Mouse (Mus musculus) liver, embryonic 14.5 days (tissue): ENCODE results near the gene Arsa. TPM values are rescaled to one million over a fixed set of nuclear protein-coding genes. Genes with fewer than 3 reads are reported as not detected.
A peak's percentile ranks its signal among the peaks of the same experiment; 100 is the strongest.

Experiments used
- ATAC-seq: fragments of 200-750 bp; cut with Nextera tagmentation; 2 replicates; pipeline ENCODE4 v1.8.0; 2017; ENCODE audit warnings: moderate number of reproducible peaks, mild to moderate bottlenecking, moderate library complexity; ENCODE audit not compliant: insufficient read depth
- DNase-seq, 3 experiments: peaks; one replicate each; pipeline ENCODE4 v3.0.0-alpha.2; 2012 to 2013; ENCODE audit warnings: low read depth in 3 of 3, low spot score in 3 of 3
- H3K27ac ChIP-seq: fragments of 300-500 bp; sonication (generic); 2 replicates; pipeline ENCODE4 v1.5.1; 2014; ENCODE audit warnings: moderate library complexity, mild to moderate bottlenecking, control low read depth, inconsistent platforms
- H3K27me3 ChIP-seq: fragments of 300-500 bp; sonication (generic); 2 replicates; pipeline ENCODE4 v1.6.1; 2014; ENCODE audit warnings: mild to moderate bottlenecking, low read length, moderate library complexity; ENCODE audit not compliant: control insufficient read depth, insufficient read depth
- H3K36me3 ChIP-seq: fragments of 300-500 bp; sonication (generic); replicated peaks from 2 replicates; pipeline ENCODE4 v1.6.1; 2014; ENCODE audit warnings: low read depth; ENCODE audit not compliant: control insufficient read depth, insufficient read depth
- H3K4me1 ChIP-seq, 2 experiments: fragments of 200-500 bp in 1 of 2; fragments of 300-500 bp in 1 of 2; sonication (generic) in 1 of 2; replicated peaks; 2 replicates each; pipeline ENCODE4 v1.6.1; 2012 to 2014; ENCODE audit warnings: antibody characterized with exemption in 1 of 2, inconsistent platforms in 1 of 2, low read length in 1 of 2; ENCODE audit not compliant: control insufficient read depth in 2 of 2, insufficient read depth in 2 of 2
- H3K4me2 ChIP-seq: fragments of 300-500 bp; sonication (generic); 2 replicates; pipeline ENCODE4 v1.6.1; 2014; ENCODE audit warnings: low read depth, mild to moderate bottlenecking, control low read depth, moderate library complexity
- H3K4me3 ChIP-seq, 2 experiments: fragments of 200-500 bp in 1 of 2; fragments of 300-500 bp in 1 of 2; sonication (generic) in 1 of 2; 2 replicates each; pipeline ENCODE4 v1.5.1; 2012 to 2014; ENCODE audit warnings: low read depth in 2 of 2, low read length in 2 of 2, mild to moderate bottlenecking in 2 of 2, control low read depth in 1 of 2, inconsistent platforms in 1 of 2, moderate library complexity in 1 of 2; ENCODE audit not compliant: insufficient read depth in 1 of 2
- H3K9ac ChIP-seq: fragments of 300-500 bp; sonication (generic); replicated peaks from 2 replicates; pipeline ENCODE4 v1.6.1; 2014; ENCODE audit warnings: mild to moderate bottlenecking, control low read depth, moderate library complexity
- H3K9me3 ChIP-seq: fragments of 300-500 bp; sonication (generic); 2 replicates; pipeline ENCODE4 v1.6.1; 2016; ENCODE audit warnings: low read length, mixed read lengths; ENCODE audit not compliant: control insufficient read depth
- CTCF ChIP-seq: IDR thresholded peaks from 2 replicates; pipeline ENCODE4 v1.5.1; 2016; ENCODE audit warnings: antibody characterized with exemption, low read depth, control low read depth
- EP300 ChIP-seq: IDR thresholded peaks from 2 replicates; pipeline ENCODE4 v1.6.1; 2016; ENCODE audit warnings: antibody characterized with exemption, low read depth
- WGBS: fragments of 180-500 bp; shearing (Covaris S2); extraction: QIAGEN DNeasy Blood & Tissue Kit; methylation state at CpG from one replicate; pipeline ENCODE4 v1.1.7; 2014; ENCODE audit not compliant: insufficient replicate concordance; 5-methylcytosine and 5-hydroxymethylcytosine counted together
- polyA plus RNA-seq, 2 experiments: library from polyadenylated mRNA; depleted of rRNA in 1 of 2; stranded (reverse) in 1 of 2; unstranded in 1 of 2; fragments of >200 nt; fragmentation: Nextera tagmentation in 1 of 2; extraction: Ambion mirVana in 1 of 2; gene quantifications; 2 replicates each; pipeline versions ENCODE4 v1.2.1 to v1.2.3; 2012 to 2014

Gene Arsa
- polyA plus RNA-seq, 2 experiments, result 3.1 to 3.4 TPM

- Histone ChIP-seq H3K4me3 (peak overlapping the region in 1 of 2 experiments; percentile 27; a peak in 2 of 4 replicates), H3K4me2 (peak overlapping the region; percentile 52), H3K9me3 (no peaks in the 10 kb centered on the region), H3K27me3 (peaks cover 4% of the 10 kb centered on the region; the same call in 1 of the 2 replicates), H3K27ac (no peak overlapping the region), H3K9ac (no peak overlapping the region), H3K4me1 (no peaks in the 10 kb centered on the region), H3K36me3 (no peaks in the 10 kb centered on the region)
- WGBS, result 72% methylated on average over 52 of the region's 52 CpGs
- no peak for TF ChIP-seq EP300
- TF ChIP-seq CTCF, result no peak
- ATAC-seq (no peak), DNase-seq (no peak)
Observed at GRCm38 (mm10) chr15:89524001-89524571, 46.9 kb upstream of the Arsa start.

GRCm38 (mm10) chr15:89523283-89523832 is 46.1 kb upstream of the Arsa start:
- no peaks in the 10 kb centered on the region for H3K4me1 ChIP-seq
- peak overlapping the region; percentile 52 for H3K4me2 ChIP-seq
- no peak overlapping the region for H3K9ac ChIP-seq
- TF ChIP-seq EP300 (no peak), CTCF (no peak)
- no peak for DNase-seq
- no peaks in the 10 kb centered on the region for H3K9me3 ChIP-seq
- no peaks in the 10 kb centered on the region for H3K36me3 ChIP-seq
- WGBS, result 58% methylated on average over 47 of the region's 47 CpGs
- H3K27me3 ChIP-seq, result peaks cover 4% of the 10 kb centered on the region; the same call in 1 of the 2 replicates
- H3K4me3 ChIP-seq, result peak overlapping the region in 1 of 2 experiments; percentile 26; a peak in 1 of 4 replicates
- no peak overlapping the region for H3K27ac ChIP-seq
- ATAC-seq, result no peak

GRCm38 (mm10) chr15:89522566-89523282 is 45.5 kb upstream of the Arsa start:
- Histone ChIP-seq H3K9me3 (no peaks in the 10 kb centered on the region), H3K27ac (no peak overlapping the region), H3K4me1 (no peaks in the 10 kb centered on the region), H3K4me2 (no peak overlapping the region), H3K36me3 (no peaks in the 10 kb centered on the region), H3K9ac (no peak overlapping the region), H3K27me3 (peaks cover 4% of the 10 kb centered on the region; the same call in 1 of the 2 replicates), H3K4me3 (no peak overlapping the region)
- no peak for DNase-seq
- 79% methylated on average over 10 of the region's 10 CpGs for WGBS
- no peak for ATAC-seq
- TF ChIP-seq CTCF (no peak), EP300 (no peak)

- no peak overlapping the region for H3K27ac ChIP-seq
- no peak overlapping the region for H3K4me2 ChIP-seq
- DNase-seq, result no peak
- peaks cover 4% of the 10 kb centered on the region; the same call in 1 of the 2 replicates for H3K27me3 ChIP-seq
- no peaks in the 10 kb centered on the region for H3K9me3 ChIP-seq
- no peaks in the 10 kb centered on the region for H3K36me3 ChIP-seq
- no peak overlapping the region for H3K4me3 ChIP-seq
- no peaks in the 10 kb centered on the region for H3K4me1 ChIP-seq
- no peak for ATAC-seq
- TF ChIP-seq CTCF (no peak), EP300 (no peak)
- no peak overlapping the region for H3K9ac ChIP-seq
- 70% methylated on average over 7 of the region's 7 CpGs for WGBS
Observed at GRCm38 (mm10) chr15:89521951-89522350, 44.7 kb upstream of the Arsa start.

- H3K4me2 ChIP-seq, result no peak overlapping the region
- H3K27ac ChIP-seq, result peak overlapping the region; percentile 16
- peak in 1 of 3 experiments; percentile 12 for DNase-seq
- H3K36me3 ChIP-seq, result no peaks in the 10 kb centered on the region
- H3K9ac ChIP-seq, result no peak overlapping the region; the same call in 1 of the 2 replicates
- no peaks in the 10 kb centered on the region for H3K9me3 ChIP-seq
- peaks cover 0 to 7% of the 10 kb centered on the region in 2 experiments; a peak in 2 of 4 replicates for H3K4me1 ChIP-seq
- TF ChIP-seq EP300 (peak; percentile 70), CTCF (no peak)
- WGBS, result 15% methylated on average over 4 of the region's 4 CpGs
- H3K27me3 ChIP-seq, result no peaks in the 10 kb centered on the region
- no peak overlapping the region for H3K4me3 ChIP-seq
- peak; percentile 87 for ATAC-seq
Observed at GRCm38 (mm10) chr15:89512679-89513078, 35.5 kb upstream of the Arsa start.
